Mouse (Mus musculus) bone marrow macrophage, adult 2 months (primary cell): ENCODE results near the gene Gse1. TPM values are rescaled to one million over a fixed set of nuclear protein-coding genes. Genes with fewer than 3 reads are reported as not detected.
A peak's percentile ranks its signal among the peaks of the same experiment; 100 is the strongest.

ENCODE experiments used
- H3K27ac ChIP-seq: 2 replicates; pipeline ENCODE4 v1.5.1; 2012; ENCODE audit warnings: low read depth, low read length; ENCODE audit not compliant: insufficient read depth
- H3K4me1 ChIP-seq: 2 replicates; pipeline ENCODE4 v1.6.1; 2012; ENCODE audit warnings: low read length; ENCODE audit not compliant: control insufficient read depth, insufficient read depth
- H3K4me3 ChIP-seq: 2 replicates; pipeline ENCODE4 v1.5.1; 2012; ENCODE audit warnings: mild to moderate bottlenecking, low read length, moderate library complexity; ENCODE audit not compliant: insufficient read depth
- CTCF ChIP-seq: IDR thresholded peaks from 2 replicates; pipeline ENCODE4 v1.5.1; 2012; ENCODE audit warnings: low read depth, mild to moderate bottlenecking, low read length, moderate library complexity
- POLR2A ChIP-seq: IDR thresholded peaks from 2 replicates; pipeline ENCODE4 v1.6.1; 2012; ENCODE audit warnings: mild to moderate bottlenecking, low read depth, low read length, borderline replicate concordance
- polyA plus RNA-seq: library from polyadenylated mRNA; stranded (reverse); fragments of >200 nt; gene quantifications from 2 replicates; pipeline ENCODE4 v1.2.4, GENCODE M21; 2012; ENCODE audit not compliant: missing spikeins, insufficient read depth, insufficient read length

Gse1 gene
- polyA plus RNA-seq, 1 experiment: 15.1 TPM

DNA sequence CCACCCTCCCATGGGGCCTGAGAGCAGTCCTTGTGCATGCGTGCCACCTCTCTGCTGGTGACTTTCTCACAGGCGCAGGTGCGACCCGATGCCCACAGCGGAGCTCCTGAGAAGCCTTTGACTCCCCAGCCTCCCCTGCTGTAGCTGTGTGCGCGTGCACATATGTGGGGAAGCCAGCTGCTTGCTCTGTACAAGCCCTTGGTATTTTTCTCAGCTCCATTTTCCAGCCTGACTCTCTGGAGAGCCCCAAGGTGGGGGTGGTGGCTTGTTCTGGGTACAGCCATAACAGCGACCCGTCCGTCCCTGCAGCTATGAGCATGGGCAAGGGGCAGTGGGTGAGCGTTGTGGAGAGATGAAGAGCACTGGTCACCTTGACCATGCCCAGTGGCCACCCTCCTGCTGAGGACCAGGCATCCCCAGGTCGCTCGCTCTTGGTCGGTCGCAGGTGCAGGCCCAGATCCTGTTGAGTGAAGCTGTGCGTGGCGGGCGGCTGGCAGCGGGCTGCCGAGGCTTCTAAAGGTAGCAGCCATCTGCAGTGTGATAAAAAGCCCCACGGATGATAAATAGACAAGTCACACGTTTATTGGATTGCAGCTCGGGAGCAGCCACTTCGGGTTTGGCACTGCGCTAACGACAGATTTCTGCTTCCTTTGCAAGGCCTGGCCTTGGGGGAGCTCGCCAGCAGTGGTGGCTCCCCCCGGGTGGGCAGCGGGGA is 184.8 kb downstream of the Gse1 start:
- Histone ChIP-seq H3K4me3 (no peak overlapping the region), H3K27ac (no peak overlapping the region), H3K4me1 (0 out of 2 replicates have a peak, but pooled peaks cover 2% of the 10 kb centered on the region)
- no peak for TF ChIP-seq CTCF
- no peak for TF ChIP-seq POLR2A

DNA sequence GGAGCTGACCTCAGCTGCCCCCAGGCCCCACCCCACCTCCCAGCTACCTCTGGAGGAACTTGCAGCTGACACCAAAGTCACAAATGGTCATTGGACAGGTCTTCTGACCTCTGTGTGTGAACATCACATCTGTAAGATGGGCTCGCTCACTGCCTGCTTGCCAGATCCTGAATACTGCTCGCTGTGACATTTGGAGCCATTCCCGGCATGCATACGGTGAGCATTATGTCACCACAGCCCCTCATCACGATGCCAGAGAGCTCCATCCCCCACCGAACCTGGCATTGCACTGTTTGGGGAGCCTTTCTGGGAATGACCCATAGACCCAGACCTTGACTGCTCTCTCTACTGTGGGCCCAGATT is 185.4 kb downstream of the Gse1 start:
- H3K27ac ChIP-seq: no peak overlapping the region
- no peak overlapping the region for H3K4me3 ChIP-seq
- TF ChIP-seq POLR2A (no peak), CTCF (no peak)
- 0 out of 2 replicates have a peak, but pooled peaks cover 2% of the 10 kb centered on the region for H3K4me1 ChIP-seq

DNA sequence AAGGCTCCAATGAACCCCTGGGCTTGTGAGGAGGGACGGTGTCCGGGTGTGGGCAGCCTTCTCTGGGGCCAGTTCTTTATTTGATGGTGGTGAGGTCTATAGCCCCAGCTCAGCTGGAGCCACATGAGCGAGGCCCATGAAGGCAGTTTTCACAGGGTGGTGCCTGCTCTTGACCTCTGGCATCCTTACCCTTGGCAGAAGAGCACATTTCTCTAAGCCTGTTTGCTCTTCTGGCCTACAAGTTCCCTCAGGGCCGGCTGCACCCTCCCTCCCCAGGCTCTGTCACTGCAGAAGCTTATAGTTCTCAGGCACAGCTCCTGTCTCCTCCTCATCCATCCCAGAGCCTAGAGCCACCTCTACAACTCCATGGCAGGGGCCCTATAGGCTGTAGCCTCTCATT is 186.0 kb downstream of the Gse1 start:
- Histone ChIP-seq H3K27ac (no peak overlapping the region), H3K4me3 (no peak overlapping the region), H3K4me1 (0 out of 2 replicates have a peak, but pooled peaks cover 2% of the 10 kb centered on the region)
- TF ChIP-seq POLR2A (no peak), CTCF (no peak)

DNA sequence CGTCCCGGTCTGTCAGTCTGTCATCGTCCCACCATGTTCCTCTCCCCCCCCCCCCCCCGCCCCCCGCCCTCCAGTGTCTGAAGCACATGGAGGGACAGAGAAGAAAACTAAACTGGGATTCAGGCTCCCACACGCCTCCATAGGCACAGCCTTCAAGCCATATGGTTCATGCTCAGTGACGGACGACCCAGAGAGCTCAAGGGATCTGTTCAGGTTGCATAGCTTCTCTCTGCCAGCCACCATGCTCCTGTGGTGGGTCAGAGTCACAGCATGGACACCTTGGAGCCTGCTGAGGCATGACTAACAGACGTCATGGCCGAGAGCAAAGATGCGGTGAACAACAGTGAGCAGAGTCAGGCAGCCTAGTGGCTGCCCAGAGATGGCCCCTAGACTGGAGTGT is 187.2 kb downstream of the Gse1 start:
- no peak for TF ChIP-seq CTCF
- TF ChIP-seq POLR2A: no peak
- Histone ChIP-seq H3K4me3 (no peak overlapping the region), H3K4me1 (0 out of 2 replicates have a peak, but pooled peaks cover 2% of the 10 kb centered on the region), H3K27ac (no peak overlapping the region)

DNA sequence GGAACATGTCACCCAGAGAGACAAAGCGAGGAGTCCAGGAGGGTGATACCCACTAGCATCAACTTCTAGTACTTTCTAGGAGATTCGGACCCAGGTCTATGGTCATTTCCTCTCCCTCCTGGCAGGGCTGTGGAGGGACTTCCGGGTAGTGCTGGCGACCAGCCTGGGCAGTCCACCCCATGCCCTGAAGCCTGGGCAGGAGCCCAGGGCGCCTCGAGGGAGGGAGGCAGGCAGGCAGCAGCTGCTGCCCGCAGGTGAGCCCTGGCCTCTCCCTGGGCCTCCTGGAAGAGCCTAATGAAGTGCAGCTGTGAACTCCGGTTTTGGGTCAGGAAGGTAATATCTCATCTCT is 187.9 kb downstream of the Gse1 start:
- TF ChIP-seq POLR2A: no peak
- no peak for TF ChIP-seq CTCF
- 0 out of 2 replicates have a peak, but pooled peaks cover 2% of the 10 kb centered on the region for H3K4me1 ChIP-seq
- H3K27ac ChIP-seq: no peak overlapping the region
- no peak overlapping the region for H3K4me3 ChIP-seq

DNA sequence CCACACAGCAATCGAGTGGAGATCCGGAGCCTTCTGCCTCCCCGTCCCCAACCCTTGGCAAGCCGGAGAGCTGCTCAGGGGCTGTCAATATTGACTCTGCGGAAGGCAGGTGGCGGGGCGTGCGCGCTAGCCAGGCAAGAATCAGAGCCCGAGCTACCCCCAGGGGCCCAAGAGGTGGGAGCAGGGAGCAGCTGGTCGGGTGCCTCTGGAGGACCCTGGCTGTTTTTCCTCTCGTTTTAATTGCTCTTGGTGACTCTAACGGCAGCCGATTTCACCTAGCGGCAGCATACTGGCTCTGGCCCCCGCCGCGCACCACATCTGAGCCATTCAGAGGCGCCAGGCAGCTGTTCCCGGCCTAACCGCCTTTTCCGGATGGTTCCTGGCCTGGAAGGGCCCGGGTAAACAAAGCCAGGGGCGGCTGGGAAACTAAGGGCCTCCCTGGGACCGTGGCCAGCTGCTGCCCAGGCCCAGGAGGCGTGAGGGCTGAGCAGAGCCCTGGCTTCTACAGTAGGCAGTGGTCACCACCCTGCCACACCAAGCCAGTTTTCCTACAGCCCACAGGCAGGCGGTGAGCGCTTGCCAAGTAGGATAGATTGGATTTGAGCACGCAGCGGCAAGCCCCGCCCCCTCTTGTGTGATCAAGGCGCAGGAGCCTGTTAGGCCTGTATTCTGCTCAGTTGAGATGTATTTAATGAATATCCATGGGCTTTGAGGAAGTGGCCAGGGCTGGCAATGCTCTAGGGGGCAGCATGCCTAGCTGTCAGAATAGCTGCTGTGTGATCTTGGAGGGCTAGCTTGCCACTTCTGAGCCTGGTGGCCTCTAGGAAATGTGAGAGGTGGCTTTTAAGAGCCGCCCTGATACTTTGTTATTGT is 188.5 kb downstream of the Gse1 start:
- Histone ChIP-seq H3K27ac (no peak overlapping the region), H3K4me1 (0 out of 2 replicates have a peak, but pooled peaks cover 2% of the 10 kb centered on the region), H3K4me3 (no peak overlapping the region)
- TF ChIP-seq POLR2A (no peak), CTCF (peak; percentile 39)

DNA sequence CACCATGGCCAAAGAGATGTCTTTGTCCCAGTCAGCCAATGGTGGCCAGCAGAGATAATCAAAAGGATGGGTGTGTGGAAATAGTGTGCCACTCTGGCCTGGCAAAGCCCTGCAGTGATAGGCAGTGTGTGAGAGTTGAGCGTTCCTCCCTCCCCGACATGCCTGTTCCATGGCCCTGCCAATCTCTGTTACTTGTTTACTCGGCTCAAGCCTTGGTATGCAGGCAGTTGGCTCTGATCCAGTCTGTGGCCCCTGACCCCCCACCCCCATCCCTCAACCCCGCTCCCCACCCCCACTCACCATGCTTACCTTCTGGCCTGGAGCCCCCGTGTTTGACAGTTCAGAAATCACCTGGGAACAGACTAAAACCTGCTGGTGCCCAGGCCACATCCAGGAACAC is 189.9 kb downstream of the Gse1 start:
- TF ChIP-seq POLR2A (no peak), CTCF (no peak)
- no peak overlapping the region for H3K4me3 ChIP-seq
- H3K4me1 ChIP-seq: 0 out of 2 replicates have a peak, but pooled peaks cover 2% of the 10 kb centered on the region
- H3K27ac ChIP-seq: no peak overlapping the region

DNA sequence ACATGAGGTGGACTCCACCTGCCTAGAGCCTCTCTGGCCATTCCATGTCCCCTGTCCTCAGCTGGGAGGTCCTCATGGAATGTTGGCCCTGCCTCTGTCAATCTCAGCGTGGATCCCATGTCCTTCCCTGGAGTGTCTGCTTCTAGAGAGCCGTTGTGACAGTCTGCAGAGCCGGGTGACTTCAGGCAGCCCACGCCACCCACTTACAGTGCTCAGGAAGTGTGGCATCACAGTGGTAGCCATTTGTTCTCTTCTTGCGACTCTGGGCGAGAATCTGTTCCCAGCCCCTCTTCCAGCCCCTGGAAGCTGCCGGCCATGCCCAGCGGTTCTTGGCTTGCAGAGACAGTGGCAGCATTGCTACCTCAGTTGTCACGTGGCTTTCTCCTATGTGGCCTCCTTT is 191.4 kb downstream of the Gse1 start:
- no peak overlapping the region for H3K27ac ChIP-seq
- TF ChIP-seq CTCF (no peak), POLR2A (no peak)
- H3K4me1 ChIP-seq: 0 out of 2 replicates have a peak, but pooled peaks cover 2% of the 10 kb centered on the region
- no peak overlapping the region for H3K4me3 ChIP-seq

DNA sequence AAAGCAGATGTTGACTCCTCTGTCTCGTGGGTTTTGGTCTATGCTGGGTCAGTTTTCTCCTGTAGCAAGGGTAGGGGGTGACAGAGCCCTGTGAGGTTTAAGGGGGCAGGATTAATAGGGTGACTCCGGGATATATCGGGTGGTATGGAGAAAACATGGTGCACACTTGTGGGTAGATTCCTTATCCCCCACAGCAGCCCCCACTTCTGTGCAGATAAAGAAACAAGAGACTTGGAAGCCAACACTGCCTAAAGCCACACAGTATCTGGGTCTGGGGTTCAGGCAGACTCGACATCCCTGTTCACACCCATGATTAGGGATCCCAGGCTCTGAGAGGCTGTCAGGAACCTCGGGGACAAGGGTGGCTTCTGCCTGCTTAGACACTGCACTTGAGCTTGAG is 192.0 kb downstream of the Gse1 start:
- H3K4me3 ChIP-seq: no peak overlapping the region
- 0 out of 2 replicates have a peak, but pooled peaks cover 2% of the 10 kb centered on the region for H3K4me1 ChIP-seq
- TF ChIP-seq CTCF (no peak), POLR2A (no peak)
- no peak overlapping the region for H3K27ac ChIP-seq

DNA sequence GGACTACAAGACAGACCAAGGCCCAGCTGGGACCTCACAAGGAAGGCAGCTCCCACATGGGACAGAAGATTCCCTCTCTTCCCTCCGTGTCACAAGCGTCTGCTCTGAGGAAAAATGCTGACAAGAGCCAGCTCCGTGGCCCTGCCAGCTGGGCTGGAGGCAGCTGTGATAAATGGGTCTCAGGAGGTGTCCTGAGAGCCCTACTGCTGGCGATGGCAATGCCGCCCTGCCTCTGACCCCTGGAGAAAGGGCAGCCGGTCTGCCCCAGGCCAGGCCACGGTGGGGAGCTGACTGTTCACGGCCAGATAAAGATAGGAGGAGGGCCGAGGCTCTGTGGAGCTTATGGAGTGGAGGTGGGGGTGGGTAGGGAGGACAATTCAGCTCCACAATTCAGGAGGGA is 193.4 kb downstream of the Gse1 start:
- TF ChIP-seq CTCF (no peak), POLR2A (no peak)
- H3K4me1 ChIP-seq: peaks cover 8% of the 10 kb centered on the region
- H3K27ac ChIP-seq: no peak overlapping the region
- no peak overlapping the region for H3K4me3 ChIP-seq
